Mouse (Mus musculus) neural tube, embryonic 13.5 days (tissue): ENCODE measurements around the gene Atp6v0b. TPM values are rescaled to one million over a fixed set of nuclear protein-coding genes. Genes with fewer than 3 reads are reported as not detected.

ENCODE experiments used
- ATAC-seq: fragments of 200-750 bp; cut with Nextera tagmentation; 2 replicates; pipeline ENCODE4 v1.8.0; 2017; ENCODE audit warnings: low read depth, mild to moderate bottlenecking, moderate TSS enrichment, moderate library complexity
- H3K27ac ChIP-seq: fragments of 300-500 bp; sonication (generic); replicated peaks from 2 replicates; pipeline ENCODE4 v1.5.1; 2015; ENCODE audit warnings: moderate library complexity, mild to moderate bottlenecking, inconsistent platforms
- H3K27me3 ChIP-seq: fragments of 300-500 bp; sonication (generic); 2 replicates; pipeline ENCODE4 v1.6.1; 2015; ENCODE audit warnings: mild to moderate bottlenecking, inconsistent platforms
- H3K36me3 ChIP-seq: fragments of 300-500 bp; sonication (generic); 2 replicates; pipeline ENCODE4 v1.6.1; 2015; ENCODE audit warnings: mild to moderate bottlenecking, inconsistent platforms
- H3K4me1 ChIP-seq: fragments of 300-500 bp; sonication (generic); replicated peaks from 2 replicates; pipeline ENCODE4 v1.6.1; 2015; ENCODE audit warnings: inconsistent platforms
- H3K4me2 ChIP-seq: fragments of 300-500 bp; sonication (generic); 2 replicates; pipeline ENCODE4 v1.6.1; 2015; ENCODE audit warnings: inconsistent platforms, mild to moderate bottlenecking, moderate library complexity
- H3K4me3 ChIP-seq: fragments of 300-500 bp; sonication (generic); 2 replicates; pipeline ENCODE4 v1.5.1; 2015; ENCODE audit warnings: mild to moderate bottlenecking, inconsistent platforms
- H3K9ac ChIP-seq: fragments of 300-500 bp; sonication (generic); 2 replicates; pipeline ENCODE4 v1.6.1; 2015; ENCODE audit warnings: moderate library complexity, mild to moderate bottlenecking, inconsistent platforms
- H3K9me3 ChIP-seq: fragments of 300-500 bp; sonication (generic); 2 replicates; pipeline ENCODE4 v1.6.1; 2016; ENCODE audit warnings: inconsistent platforms
- WGBS: fragments of 180-500 bp; shearing (Covaris S2); methylation state at CpG from one replicate; pipeline ENCODE4 v1.1.7; 2015; 5-methylcytosine and 5-hydroxymethylcytosine counted together
- polyA plus RNA-seq: library from polyadenylated mRNA; unstranded; fragments of >200 nt; fragmentation: Nextera tagmentation; extraction: Ambion mirVana; gene quantifications from 2 replicates; pipeline ENCODE4 v1.2.1, GENCODE M21; 2015

Atp6v0b gene
- polyA plus RNA-seq, 1 experiment from 2014 or later = 475 TPM

DNA sequence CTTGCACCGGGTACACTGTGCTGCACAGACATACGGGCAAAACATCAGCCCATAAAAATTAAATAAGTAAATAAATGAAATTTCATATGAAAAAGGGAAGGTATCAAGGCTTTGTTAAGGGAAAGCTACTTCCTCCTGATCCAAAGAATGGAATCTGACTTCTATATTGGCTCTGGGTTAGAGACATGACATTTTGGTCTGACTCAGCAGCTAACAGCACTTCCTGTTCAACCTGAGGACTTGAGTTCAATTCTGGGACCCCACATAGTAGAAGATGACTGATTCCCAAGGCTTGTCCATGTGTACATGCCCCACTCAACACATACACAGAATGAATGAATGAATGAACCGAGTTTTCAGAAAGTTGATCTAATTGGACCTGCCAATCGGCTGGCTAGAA lies 30.7 kb upstream of the Atp6v0b start:
- no peak for ATAC-seq
- H3K36me3 ChIP-seq = no peaks in the 10 kb centered on the region
- H3K27ac ChIP-seq = no peak overlapping the region
- no peak overlapping the region for H3K9ac ChIP-seq
- H3K4me1 ChIP-seq = peaks cover 26% of the 10 kb centered on the region
- 94% methylated on average over 4 of the region's 4 CpGs for WGBS
- no peaks in the 10 kb centered on the region; the same call in 1 of the 2 replicates for H3K27me3 ChIP-seq
- no peaks in the 10 kb centered on the region for H3K9me3 ChIP-seq
- no peak overlapping the region for H3K4me3 ChIP-seq
- H3K4me2 ChIP-seq = no peak overlapping the region

DNA sequence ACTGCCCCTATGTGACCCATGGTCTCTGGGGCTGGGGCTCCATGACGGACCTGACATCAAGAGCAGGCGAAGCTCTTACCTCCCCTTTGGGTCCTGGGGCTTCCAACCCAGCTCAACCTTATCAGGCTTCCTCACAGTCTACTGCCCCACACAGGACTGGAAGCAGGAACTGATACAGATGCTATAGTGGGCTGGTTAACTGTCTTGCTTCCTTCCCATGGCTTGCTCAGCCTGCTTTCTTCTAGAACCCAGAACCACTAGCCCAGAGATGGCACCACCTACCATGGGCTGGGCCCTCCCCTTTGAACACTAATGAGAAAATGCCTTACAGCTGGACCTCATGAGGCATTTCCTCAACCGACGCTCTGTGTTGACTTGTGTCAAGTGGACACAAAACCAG lies 30.3 kb upstream of the Atp6v0b start:
- no peak overlapping the region for H3K4me2 ChIP-seq
- 95% methylated on average over 4 of the region's 4 CpGs for WGBS
- 0 out of 2 replicates have a peak, but pooled peaks cover under 1% of the 10 kb centered on the region for H3K36me3 ChIP-seq
- no peak overlapping the region for H3K4me3 ChIP-seq
- no peak overlapping the region for H3K9ac ChIP-seq
- H3K4me1 ChIP-seq = peaks cover 31% of the 10 kb centered on the region
- H3K27me3 ChIP-seq = no peaks in the 10 kb centered on the region; the same call in 1 of the 2 replicates
- H3K9me3 ChIP-seq = no peaks in the 10 kb centered on the region
- H3K27ac ChIP-seq = no peak overlapping the region
- ATAC-seq = no peak

DNA sequence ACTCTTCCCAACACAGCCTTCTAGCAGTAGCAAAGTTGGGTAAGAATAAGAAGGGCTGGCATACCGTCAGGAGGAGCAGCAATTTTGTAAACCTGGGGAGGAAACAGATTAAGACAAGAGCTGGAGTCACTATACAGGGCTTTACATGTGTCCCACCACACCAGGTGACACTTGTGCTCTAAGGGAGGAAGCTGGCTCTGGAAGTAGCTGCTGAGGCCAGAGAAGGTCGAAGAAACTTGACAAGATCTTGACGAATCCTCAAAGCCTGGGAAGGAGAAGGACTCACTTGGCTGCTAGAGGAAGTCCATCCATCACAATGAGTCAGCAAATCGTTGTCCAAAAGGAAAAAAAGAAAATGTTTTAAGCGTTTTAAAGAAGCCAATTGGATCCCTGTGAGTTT lies 29.3 kb upstream of the Atp6v0b start:
- H3K36me3 ChIP-seq = peaks cover 10% of the 10 kb centered on the region
- WGBS = 88% methylated on average over 5 of the region's 5 CpGs
- peak overlapping the region; percentile 100 for H3K4me2 ChIP-seq
- H3K9ac ChIP-seq = no peak overlapping the region
- no peak for ATAC-seq
- H3K27ac ChIP-seq = no peak overlapping the region
- H3K4me3 ChIP-seq = no peak overlapping the region
- no peaks in the 10 kb centered on the region for H3K9me3 ChIP-seq
- peaks cover 41% of the 10 kb centered on the region for H3K4me1 ChIP-seq
- H3K27me3 ChIP-seq = no peaks in the 10 kb centered on the region; the same call in 1 of the 2 replicates

DNA sequence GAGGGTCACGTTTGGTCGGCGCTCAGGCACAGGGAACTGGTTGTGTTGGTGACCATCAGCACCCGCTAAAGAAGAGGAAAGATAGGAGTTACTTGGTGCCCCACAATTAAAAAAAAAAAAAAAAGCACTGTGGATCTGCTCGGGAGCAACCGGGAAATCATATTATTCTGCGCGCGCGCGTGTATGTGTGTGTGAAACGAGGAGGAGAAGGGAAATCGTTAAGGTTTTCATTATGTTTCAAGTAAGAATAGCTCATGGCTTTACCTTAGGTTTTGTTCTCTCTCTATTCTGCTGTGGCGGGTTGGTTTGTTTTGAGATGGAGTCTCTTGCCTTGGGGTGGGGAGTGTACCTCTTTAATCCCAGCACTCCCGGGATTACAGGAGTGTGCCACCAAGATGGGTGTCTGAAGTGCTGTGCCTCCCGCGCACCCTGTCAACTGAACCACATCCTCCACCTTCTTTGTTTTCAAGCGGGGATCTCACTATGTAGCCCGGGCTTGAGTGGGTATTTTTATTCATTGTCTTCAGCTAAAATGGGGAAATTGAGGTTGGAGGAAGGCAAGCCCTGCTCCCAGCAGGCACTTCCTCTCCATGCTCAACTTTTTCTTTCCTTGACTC lies 28.5 kb upstream of the Atp6v0b start:
- H3K36me3 ChIP-seq = peaks cover 18% of the 10 kb centered on the region
- H3K27ac ChIP-seq = peak overlapping the region; percentile 85
- no peaks in the 10 kb centered on the region for H3K27me3 ChIP-seq
- WGBS = 5% methylated on average over 19 of the region's 19 CpGs
- peak overlapping the region; percentile 100 for H3K4me2 ChIP-seq
- no peaks in the 10 kb centered on the region for H3K9me3 ChIP-seq
- peaks cover 49% of the 10 kb centered on the region for H3K4me1 ChIP-seq
- no peak for ATAC-seq
- peak overlapping the region; percentile 63 for H3K4me3 ChIP-seq
- peak overlapping the region; percentile 96 for H3K9ac ChIP-seq

DNA sequence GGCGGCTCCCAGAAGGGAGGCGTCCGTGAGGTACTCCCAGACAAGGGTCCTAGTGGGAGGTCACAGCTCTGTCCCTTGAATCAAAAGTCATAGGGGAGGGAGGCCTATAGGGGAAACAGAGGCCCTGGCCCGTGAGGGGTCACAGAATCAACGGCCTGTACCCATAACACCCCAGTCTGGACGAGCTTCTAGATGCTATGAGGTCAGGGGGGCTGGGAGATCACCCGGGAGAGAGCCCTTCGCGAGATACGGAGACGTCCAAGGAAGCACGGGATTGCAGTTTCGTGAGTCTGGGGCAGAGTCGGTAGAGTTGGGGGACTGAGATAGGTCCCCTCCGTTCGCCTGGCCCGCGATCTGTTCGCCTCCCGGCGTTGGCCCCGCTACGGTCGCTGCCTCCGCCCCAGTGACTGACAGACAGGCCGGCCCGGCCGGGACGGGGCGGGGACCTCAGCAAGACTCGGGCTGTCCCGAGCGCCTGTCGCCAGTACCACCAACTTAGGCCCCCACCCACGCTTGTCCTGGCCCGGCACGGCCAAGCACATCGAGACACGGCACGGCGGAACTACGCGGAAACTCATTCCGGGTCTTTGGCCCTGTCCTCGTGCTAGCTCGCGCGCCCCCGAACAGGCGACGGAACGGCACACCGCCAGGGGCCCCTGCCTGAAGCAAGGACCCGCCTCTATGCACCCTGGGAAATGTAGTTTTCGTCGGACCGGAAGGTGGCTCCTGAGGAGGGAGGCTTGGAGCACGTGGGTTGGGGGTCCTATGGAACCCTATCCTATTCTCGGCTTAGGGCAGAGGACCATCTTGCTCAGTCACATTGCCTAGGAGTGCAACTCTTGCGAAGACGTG lies 27.7 kb upstream of the Atp6v0b start, which contains the start of gene Ipo13:
TSS of gene Ipo13 (minus strand) at position 409 of the 852 bp plus-strand sequence.
- Histone ChIP-seq H3K9me3 (no peaks in the 10 kb centered on the region), H3K4me2 (peak within 1 kb of the TSS; percentile 100), H3K4me1 (peaks cover 56% of the 10 kb centered on the region), H3K27ac (peak within 1 kb of the TSS; percentile 85), H3K9ac (peak within 1 kb of the TSS; percentile 96), H3K27me3 (no peaks in the 10 kb centered on the region), H3K4me3 (peak within 1 kb of the TSS; percentile 63), H3K36me3 (peaks cover 23% of the 10 kb centered on the region)
- peak; percentile 96 for ATAC-seq
- WGBS = under 1% methylated on average over 61 of the region's 61 CpGs

DNA sequence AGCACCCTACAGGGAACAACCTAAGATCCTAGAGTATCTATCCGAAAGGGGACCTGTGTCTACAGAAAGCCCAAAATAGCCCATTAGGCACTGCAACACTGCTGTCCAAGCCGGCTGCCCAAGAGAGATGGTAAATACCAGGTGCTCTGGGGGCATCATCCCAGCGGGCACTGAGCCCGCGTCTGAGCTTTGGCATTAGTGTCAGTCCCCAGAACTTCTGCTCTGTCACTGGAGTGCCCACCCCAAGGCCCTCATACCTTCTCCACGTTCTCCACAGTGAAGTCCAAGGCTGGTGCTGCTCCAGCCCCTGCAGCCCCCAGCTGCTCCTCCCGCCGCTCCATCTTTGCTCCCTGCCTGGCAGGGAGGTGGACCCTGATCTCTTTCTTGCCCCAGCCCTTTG lies 26.9 kb upstream of the Atp6v0b start:
- Histone ChIP-seq H3K4me1 (peaks cover 64% of the 10 kb centered on the region), H3K27ac (0 out of 2 replicates have a peak overlapping the region, but pooled peaks have one; percentile 85), H3K9ac (peak overlapping the region; percentile 96), H3K9me3 (no peaks in the 10 kb centered on the region), H3K4me3 (peak overlapping the region; percentile 63), H3K36me3 (peaks cover 23% of the 10 kb centered on the region), H3K4me2 (peak overlapping the region; percentile 100), H3K27me3 (no peaks in the 10 kb centered on the region)
- ATAC-seq = no peak
- 17% methylated on average over 8 of the region's 8 CpGs for WGBS

DNA sequence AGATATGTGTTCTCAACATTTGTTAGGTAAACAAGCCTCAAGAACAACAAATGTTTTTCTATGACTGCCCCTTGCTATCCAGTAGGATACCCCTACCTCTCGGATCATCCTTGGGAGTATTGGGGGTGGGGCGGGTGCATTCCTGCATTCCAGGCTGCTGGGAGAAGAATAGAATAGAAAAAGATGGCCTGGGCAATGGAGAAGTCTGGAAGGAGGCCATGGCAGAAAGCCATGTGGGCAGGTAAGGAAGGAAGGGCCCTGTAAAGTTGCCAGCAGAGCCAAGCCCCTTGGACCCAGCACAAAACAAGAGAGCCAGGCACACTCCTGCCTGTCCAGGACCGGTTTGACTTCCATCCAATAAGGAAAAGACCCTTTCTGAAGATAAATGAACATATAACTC lies 26.3 kb upstream of the Atp6v0b start:
- Histone ChIP-seq H3K27ac (no peak overlapping the region), H3K27me3 (no peaks in the 10 kb centered on the region), H3K9ac (peak overlapping the region; percentile 96), H3K36me3 (peaks cover 23% of the 10 kb centered on the region), H3K4me2 (peak overlapping the region; percentile 100), H3K9me3 (no peaks in the 10 kb centered on the region), H3K4me3 (peak overlapping the region; percentile 63), H3K4me1 (peaks cover 70% of the 10 kb centered on the region)
- 50% methylated on average over 3 of the region's 3 CpGs for WGBS
- ATAC-seq = no peak

DNA sequence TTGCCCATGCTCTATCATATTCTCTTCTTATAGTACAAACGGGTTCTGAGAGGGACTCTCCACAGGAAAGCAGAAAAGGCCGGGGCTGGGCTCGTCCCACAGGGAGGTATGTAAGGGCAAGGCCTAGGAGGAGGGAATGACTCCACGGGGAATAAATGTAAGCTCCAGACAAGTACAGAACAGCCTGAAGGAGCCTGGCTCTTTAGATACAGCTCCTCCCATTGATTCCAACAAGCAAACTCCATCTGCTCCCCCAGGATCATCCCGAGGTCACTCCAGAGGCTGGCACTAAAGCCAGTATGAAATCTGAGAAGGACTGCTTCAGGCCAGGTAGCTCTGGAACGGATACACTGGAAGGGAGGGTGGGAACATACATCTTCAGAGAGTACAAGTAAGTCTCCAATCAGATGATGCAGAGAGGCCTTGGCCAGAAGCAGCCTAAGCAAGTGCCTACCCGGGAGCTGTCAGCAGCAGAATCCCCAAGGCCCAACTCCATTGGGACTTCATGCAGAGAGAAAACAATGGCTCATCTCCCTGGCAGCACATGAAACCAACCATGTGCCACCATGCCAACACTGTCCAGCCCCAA lies 25.6 kb upstream of the Atp6v0b start:
- peak overlapping the region; percentile 63 for H3K4me3 ChIP-seq
- peaks cover 23% of the 10 kb centered on the region for H3K36me3 ChIP-seq
- peaks cover 77% of the 10 kb centered on the region for H3K4me1 ChIP-seq
- H3K27me3 ChIP-seq = no peaks in the 10 kb centered on the region
- WGBS = 52% methylated on average over 7 of the region's 7 CpGs
- no peak overlapping the region for H3K27ac ChIP-seq
- peak overlapping the region; percentile 96 for H3K9ac ChIP-seq
- ATAC-seq = no peak
- H3K4me2 ChIP-seq = peak overlapping the region; percentile 100
- no peaks in the 10 kb centered on the region for H3K9me3 ChIP-seq

DNA sequence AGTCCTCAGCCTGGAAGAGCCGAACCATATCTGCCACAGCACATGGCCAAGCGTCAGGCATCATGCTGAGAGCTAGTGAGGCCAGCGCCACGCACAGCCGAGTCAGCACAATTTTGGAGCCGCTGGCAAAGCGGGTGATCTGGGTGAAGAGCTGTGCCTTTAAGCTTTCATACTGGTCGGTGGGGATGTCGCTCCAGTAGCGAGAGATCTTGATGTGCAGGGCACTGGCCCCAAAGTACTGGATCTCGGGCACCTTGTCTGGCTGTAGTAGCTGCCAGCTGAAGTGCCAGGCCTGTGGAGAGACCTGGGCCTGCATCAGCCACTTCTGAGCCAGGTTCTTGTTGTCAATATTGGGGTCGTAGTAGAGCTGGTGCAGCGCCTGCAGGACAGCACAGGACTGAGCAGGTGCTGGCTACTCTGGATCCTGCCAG lies 25.0 kb upstream of the Atp6v0b start:
- 0 out of 2 replicates have a peak overlapping the region, but pooled peaks have one; percentile 63 for H3K4me3 ChIP-seq
- 90% methylated on average over 13 of the region's 13 CpGs for WGBS
- H3K4me2 ChIP-seq = peak overlapping the region; percentile 100
- no peaks in the 10 kb centered on the region for H3K9me3 ChIP-seq
- no peak overlapping the region for H3K27ac ChIP-seq
- H3K36me3 ChIP-seq = peaks cover 23% of the 10 kb centered on the region
- no peak for ATAC-seq
- peaks cover 81% of the 10 kb centered on the region for H3K4me1 ChIP-seq
- peak overlapping the region; percentile 96; the same call in 1 of the 2 replicates for H3K9ac ChIP-seq
- H3K27me3 ChIP-seq = no peaks in the 10 kb centered on the region

DNA sequence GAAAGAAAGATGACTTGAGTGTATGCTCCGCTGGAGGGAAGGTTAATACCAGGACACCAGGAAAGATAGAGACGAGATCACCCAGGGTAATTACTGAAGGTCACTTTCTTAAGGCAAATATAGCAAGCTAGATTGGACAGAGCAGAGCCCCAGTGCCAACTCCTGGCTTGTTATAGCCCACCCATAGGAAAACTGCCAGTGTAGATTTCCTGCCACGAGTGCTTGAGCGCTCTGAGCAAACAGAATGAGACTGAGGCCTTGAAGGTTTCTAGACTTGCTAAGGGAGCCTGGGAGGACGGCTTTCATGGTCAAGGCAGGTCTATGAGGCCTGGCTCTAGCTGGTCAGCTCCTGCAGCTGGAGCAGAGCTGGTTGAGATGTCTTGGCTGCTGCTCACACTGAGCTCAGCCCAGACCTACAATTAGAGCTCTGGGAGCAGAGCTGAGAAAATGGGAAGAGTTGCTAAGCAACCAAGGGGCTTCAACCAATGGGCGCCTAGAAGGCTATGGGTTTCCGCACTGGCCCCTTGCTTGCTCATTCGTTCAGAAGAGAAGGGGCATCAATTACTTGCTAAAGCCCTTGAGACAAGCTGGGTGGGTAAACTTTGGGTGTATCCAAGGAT lies 21.8 kb upstream of the Atp6v0b start:
- no peaks in the 10 kb centered on the region for H3K9me3 ChIP-seq
- 50% methylated on average over 8 of the region's 8 CpGs for WGBS
- H3K36me3 ChIP-seq = peaks cover 46% of the 10 kb centered on the region
- peak overlapping the region; percentile 56 for H3K4me2 ChIP-seq
- H3K27me3 ChIP-seq = no peaks in the 10 kb centered on the region
- peak; percentile 86 for ATAC-seq
- peak overlapping the region; percentile 24 for H3K4me3 ChIP-seq
- H3K9ac ChIP-seq = peak overlapping the region; percentile 60
- H3K27ac ChIP-seq = peak overlapping the region; percentile 89
- peaks cover 65% of the 10 kb centered on the region for H3K4me1 ChIP-seq

DNA sequence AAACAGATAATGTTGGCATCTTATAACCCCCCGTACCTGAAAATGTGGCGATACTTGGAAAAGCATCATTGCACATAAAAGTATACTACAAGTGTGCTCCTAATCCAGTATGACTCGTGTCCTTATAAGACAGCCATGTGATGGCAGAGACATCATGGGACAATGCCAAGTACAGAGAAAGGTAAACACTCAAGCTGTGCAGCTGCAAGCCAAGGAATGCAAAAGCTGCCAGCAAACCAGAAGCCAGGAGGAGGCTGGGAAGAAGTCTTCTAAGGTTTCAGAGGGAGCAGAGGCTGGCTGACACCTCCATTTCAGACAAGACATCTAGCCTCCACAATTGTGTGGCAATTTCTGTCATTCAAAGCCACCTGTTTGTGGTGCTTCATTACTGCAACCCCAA lies 19.1 kb upstream of the Atp6v0b start:
- H3K36me3 ChIP-seq = peaks cover 62% of the 10 kb centered on the region
- H3K4me1 ChIP-seq = peaks cover 38% of the 10 kb centered on the region
- no peak overlapping the region for H3K9ac ChIP-seq
- WGBS = 91% methylated on average over 3 of the region's 3 CpGs
- no peak for ATAC-seq
- H3K9me3 ChIP-seq = no peaks in the 10 kb centered on the region
- no peaks in the 10 kb centered on the region for H3K27me3 ChIP-seq
- no peak overlapping the region for H3K4me3 ChIP-seq
- H3K4me2 ChIP-seq = no peak overlapping the region
- no peak overlapping the region for H3K27ac ChIP-seq
